Mouse (Mus musculus) CH12.LX (cell line): ENCODE measurements at regions not wholly inside any gene's neighbourhood (a gene's known extent, or its start where the extent isn't known, plus 50 kb on each side); places are given as distances from the start of the nearest gene placed in this dataset.
A peak's percentile ranks its signal among the peaks of the same experiment; 100 is the strongest.

Experiments
- CHD1 ChIP-seq: IDR thresholded peaks from 2 replicates; pipeline ENCODE4 v1.6.1; 2012; ENCODE audit warnings: low read depth, low read length, improper control_type of control experiment, inconsistent platforms
- CHD2 ChIP-seq: IDR thresholded peaks from 2 replicates; pipeline ENCODE4 v1.6.1; 2011; ENCODE audit warnings: low read length, improper control_type of control experiment
- CTCF ChIP-seq, 2 experiments: IDR thresholded peaks in 1 of 2; conservative IDR thresholded peaks in 1 of 2; 2 replicates each; pipeline ENCODE4 v1.5.1; 2011 to 2012; ENCODE audit warnings: low read depth in 2 of 2, low read length in 2 of 2, improper control_type of control experiment in 1 of 2, inconsistent platforms in 1 of 2, mild to moderate bottlenecking in 1 of 2, moderate library complexity in 1 of 2
- E2F4 ChIP-seq: IDR thresholded peaks from 2 replicates; pipeline ENCODE4 v1.6.1; 2011; ENCODE audit warnings: low read depth, low read length, improper control_type of control experiment; ENCODE audit not compliant: insufficient replicate concordance
- ETS1 ChIP-seq: conservative IDR thresholded peaks from 2 replicates; pipeline ENCODE4 v1.6.1; 2012; ENCODE audit warnings: low read depth, mild to moderate bottlenecking, inconsistent platforms, low read length, improper control_type of control experiment, moderate library complexity
- HCFC1 ChIP-seq: IDR thresholded peaks from 2 replicates; pipeline ENCODE4 v1.6.1; 2012; ENCODE audit warnings: low read depth, mild to moderate bottlenecking, inconsistent platforms, low read length, improper control_type of control experiment
- JUND ChIP-seq: conservative IDR thresholded peaks from 2 replicates; pipeline ENCODE4 v1.6.1; 2011; ENCODE audit warnings: low read depth, low read length, improper control_type of control experiment
- MAX ChIP-seq: IDR thresholded peaks from 2 replicates; pipeline ENCODE4 v1.6.1; 2011; ENCODE audit warnings: low read length, improper control_type of control experiment
- MEF2A ChIP-seq: IDR thresholded peaks from 2 replicates; pipeline ENCODE4 v1.6.1; 2014; ENCODE audit warnings: low read depth, mild to moderate bottlenecking, inconsistent platforms, low read length, improper control_type of control experiment, borderline replicate concordance
- POLR2A ChIP-seq: IDR thresholded peaks from 2 replicates; pipeline ENCODE4 v1.6.1; 2011; ENCODE audit warnings: low read depth, mild to moderate bottlenecking, improper control_type of control experiment, low read length
- RCOR1 ChIP-seq: conservative IDR thresholded peaks from 2 replicates; pipeline ENCODE4 v1.6.1; 2012; ENCODE audit warnings: low read depth, mild to moderate bottlenecking, inconsistent platforms, low read length, improper control_type of control experiment
- SMC3 ChIP-seq: IDR thresholded peaks from 2 replicates; pipeline ENCODE4 v1.6.1; 2011; ENCODE audit warnings: low read depth, low read length, improper control_type of control experiment
- ZMIZ1 ChIP-seq: IDR thresholded peaks from 2 replicates; pipeline ENCODE4 v1.6.1; 2012; ENCODE audit warnings: low read depth, mild to moderate bottlenecking, inconsistent platforms, low read length, improper control_type of control experiment

DNA sequence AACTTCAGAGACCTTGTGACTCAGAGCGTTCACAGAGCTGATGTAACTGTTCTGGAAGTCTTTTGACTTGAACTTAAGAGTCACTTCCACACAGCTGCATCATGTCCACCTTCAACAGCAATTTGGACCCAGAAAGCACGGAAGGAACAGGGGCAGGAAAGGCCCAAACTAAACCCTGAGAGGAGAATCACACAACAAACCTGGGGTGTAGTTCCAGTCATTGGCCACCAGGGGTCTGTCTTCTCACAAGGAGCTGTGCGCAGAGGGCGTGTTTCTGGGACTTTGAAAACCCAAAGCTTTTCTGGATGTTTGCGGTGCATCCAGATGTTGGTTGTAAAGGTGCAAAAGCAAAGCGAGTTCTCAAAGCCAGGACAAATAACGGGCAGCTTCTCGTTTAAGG lies 231.9 kb upstream of the 1700056E22Rik start:
- no peak for TF ChIP-seq HCFC1
- peak; percentile 92 to 95 for TF ChIP-seq CTCF (conservative IDR thresholded peaks at IDR 0.05 in 1 of 2, IDR thresholded peaks at IDR 0.05 in 1 of 2; ENCODE audit: low read depth in 2 of 2, low read length in 2 of 2)
- no peak for TF ChIP-seq E2F4
- TF ChIP-seq CHD2, result no peak
- TF ChIP-seq MEF2A, result peak; percentile 29; the same call in 1 of the 2 replicates
- TF ChIP-seq ZMIZ1, result no peak
- no peak for TF ChIP-seq POLR2A
- no peak for TF ChIP-seq ETS1
- peak; percentile 46; the same call in 1 of the 2 replicates for TF ChIP-seq MAX
- peak; percentile 93 for TF ChIP-seq SMC3
- TF ChIP-seq RCOR1, result no peak
- 0 out of 2 replicates have a peak, but pooled peaks have one; percentile 53 for TF ChIP-seq JUND
- no peak for TF ChIP-seq CHD1
